Mouse (Mus musculus) CH12.LX (cell line): ENCODE measurements around the gene Gse1. TPM values are rescaled to one million over a fixed set of nuclear protein-coding genes. Genes with fewer than 3 reads are reported as not detected.

ENCODE experiments used
- DNase-seq: peaks from one replicate; pipeline ENCODE4 v3.0.0-alpha.2; 2013; ENCODE audit errors: extremely low read depth
- H3K27ac ChIP-seq: 2 replicates; pipeline ENCODE4 v1.5.1; 2012; ENCODE audit warnings: low read depth, mild to moderate bottlenecking, control low read depth, moderate library complexity; ENCODE audit not compliant: insufficient read depth
- H3K27me3 ChIP-seq: replicated peaks from 2 replicates; pipeline ENCODE3; 2012; ENCODE audit warnings: inconsistent platforms
- H3K36me3 ChIP-seq, 2 experiments: replicated peaks in 1 of 2; 2 replicates each; pipeline versions ENCODE3 to v1.6.1; 2012; ENCODE audit warnings: inconsistent platforms in 1 of 2, low read length in 1 of 2, mild to moderate bottlenecking in 1 of 2, mixed read lengths in 1 of 2, moderate library complexity in 1 of 2; ENCODE audit not compliant: control insufficient read depth in 1 of 2, insufficient read depth in 1 of 2
- H3K4me1 ChIP-seq, 2 experiments: 2 replicates each; pipeline ENCODE4 v1.6.1; 2012; ENCODE audit warnings: inconsistent platforms in 1 of 2, moderate library complexity in 1 of 2; ENCODE audit not compliant: insufficient read depth in 2 of 2, control insufficient read depth in 1 of 2
- H3K4me2 ChIP-seq: 2 replicates; pipeline ENCODE4 v1.6.1; 2012; ENCODE audit warnings: low read depth, mild to moderate bottlenecking, control low read depth; ENCODE audit not compliant: poor library complexity, insufficient read depth, severe bottlenecking
- H3K4me3 ChIP-seq, 3 experiments: fragments of 150-350 bp in 1 of 3; sonication (generic) in 1 of 3; replicated peaks in 1 of 3; 2 replicates each; pipeline versions ENCODE3 to v1.5.1; 2011 to 2012; ENCODE audit warnings: low read depth in 2 of 3, low read length in 2 of 3, mild to moderate bottlenecking in 2 of 3, moderate library complexity in 2 of 3, control low read depth in 1 of 3, improper control_type of control experiment in 1 of 3, inconsistent platforms in 1 of 3, mixed read lengths in 1 of 3; ENCODE audit not compliant: poor library complexity in 1 of 3
- H3K79me2 ChIP-seq: replicated peaks from 2 replicates; pipeline ENCODE4 v1.6.1; 2012; ENCODE audit warnings: mild to moderate bottlenecking, moderate library complexity; ENCODE audit not compliant: control insufficient read depth, poor library complexity, insufficient read depth, severe bottlenecking; ENCODE audit errors: extremely low read depth
- H3K9ac ChIP-seq: 2 replicates; pipeline ENCODE4 v1.6.1; 2012; ENCODE audit warnings: low read depth, mild to moderate bottlenecking, control low read depth, moderate library complexity; ENCODE audit not compliant: insufficient read depth
- H3K9me3 ChIP-seq: replicated peaks from 2 replicates; pipeline ENCODE3; 2012; ENCODE audit warnings: low read length, inconsistent platforms, mixed read lengths
- BHLHE40 ChIP-seq: IDR thresholded peaks from 2 replicates; pipeline ENCODE4 v1.6.1; 2011; ENCODE audit warnings: mild to moderate bottlenecking, low read depth, low read length, improper control_type of control experiment
- CHD1 ChIP-seq: IDR thresholded peaks from 2 replicates; pipeline ENCODE4 v1.6.1; 2012; ENCODE audit warnings: low read depth, low read length, improper control_type of control experiment, inconsistent platforms
- CHD2 ChIP-seq: IDR thresholded peaks from 2 replicates; pipeline ENCODE4 v1.6.1; 2011; ENCODE audit warnings: low read length, improper control_type of control experiment
- CTCF ChIP-seq, 2 experiments: IDR thresholded peaks in 1 of 2; conservative IDR thresholded peaks in 1 of 2; 2 replicates each; pipeline ENCODE4 v1.5.1; 2011 to 2012; ENCODE audit warnings: low read depth in 2 of 2, low read length in 2 of 2, improper control_type of control experiment in 1 of 2, inconsistent platforms in 1 of 2, mild to moderate bottlenecking in 1 of 2, moderate library complexity in 1 of 2
- E2F4 ChIP-seq: IDR thresholded peaks from 2 replicates; pipeline ENCODE4 v1.6.1; 2011; ENCODE audit warnings: low read depth, low read length, improper control_type of control experiment; ENCODE audit not compliant: insufficient replicate concordance
- EP300 ChIP-seq: IDR thresholded peaks from 2 replicates; pipeline ENCODE4 v1.6.1; 2011; ENCODE audit warnings: low read length, improper control_type of control experiment
- ETS1 ChIP-seq: conservative IDR thresholded peaks from 2 replicates; pipeline ENCODE4 v1.6.1; 2012; ENCODE audit warnings: low read depth, mild to moderate bottlenecking, inconsistent platforms, low read length, improper control_type of control experiment, moderate library complexity
- HCFC1 ChIP-seq: IDR thresholded peaks from 2 replicates; pipeline ENCODE4 v1.6.1; 2012; ENCODE audit warnings: low read depth, mild to moderate bottlenecking, inconsistent platforms, low read length, improper control_type of control experiment
- JUND ChIP-seq: conservative IDR thresholded peaks from 2 replicates; pipeline ENCODE4 v1.6.1; 2011; ENCODE audit warnings: low read depth, low read length, improper control_type of control experiment
- MEF2A ChIP-seq: IDR thresholded peaks from 2 replicates; pipeline ENCODE4 v1.6.1; 2014; ENCODE audit warnings: low read depth, mild to moderate bottlenecking, inconsistent platforms, low read length, improper control_type of control experiment, borderline replicate concordance
- MXI1 ChIP-seq: IDR thresholded peaks from 2 replicates; pipeline ENCODE4 v1.6.1; 2011; ENCODE audit warnings: mild to moderate bottlenecking, low read depth, low read length, improper control_type of control experiment
- NELFE ChIP-seq: IDR thresholded peaks from 2 replicates; pipeline ENCODE4 v1.6.1; 2011; ENCODE audit warnings: low read depth, low read length, improper control_type of control experiment
- NRF1 ChIP-seq: IDR thresholded peaks from 2 replicates; pipeline ENCODE4 v1.6.1; 2014; ENCODE audit warnings: low read depth, mild to moderate bottlenecking, inconsistent platforms, low read length, improper control_type of control experiment, moderate library complexity
- POLR2A ChIP-seq: IDR thresholded peaks from 2 replicates; pipeline ENCODE4 v1.6.1; 2011; ENCODE audit warnings: low read depth, mild to moderate bottlenecking, improper control_type of control experiment, low read length
- POLR2AphosphoS2 ChIP-seq: IDR thresholded peaks from 2 replicates; pipeline ENCODE4 v1.6.1; 2011; ENCODE audit warnings: low read depth, low read length, improper control_type of control experiment
- RAD21 ChIP-seq: IDR thresholded peaks from 2 replicates; pipeline ENCODE4 v1.6.1; 2011; ENCODE audit warnings: low read depth, mild to moderate bottlenecking, low read length, improper control_type of control experiment, moderate library complexity
- SMC3 ChIP-seq: IDR thresholded peaks from 2 replicates; pipeline ENCODE4 v1.6.1; 2011; ENCODE audit warnings: low read depth, low read length, improper control_type of control experiment
- TBP ChIP-seq: conservative IDR thresholded peaks from 2 replicates; pipeline ENCODE4 v1.6.1; 2011; ENCODE audit warnings: low read depth, low read length, improper control_type of control experiment
- TCF12 ChIP-seq: IDR thresholded peaks from 2 replicates; pipeline ENCODE4 v1.6.1; 2014; ENCODE audit warnings: low read depth, mild to moderate bottlenecking, inconsistent platforms, low read length, improper control_type of control experiment
- USF1 ChIP-seq: IDR thresholded peaks from 2 replicates; pipeline ENCODE4 v1.6.1; 2014; ENCODE audit warnings: low read depth, mild to moderate bottlenecking, inconsistent platforms, low read length, improper control_type of control experiment
- USF2 ChIP-seq: conservative IDR thresholded peaks from 2 replicates; pipeline ENCODE4 v1.6.1; 2011; ENCODE audit warnings: low read depth, low read length, improper control_type of control experiment
- ZKSCAN1 ChIP-seq: IDR thresholded peaks from 2 replicates; pipeline ENCODE4 v1.6.1; 2012; ENCODE audit warnings: low read depth, inconsistent platforms, low read length, improper control_type of control experiment, borderline replicate concordance
- ZMIZ1 ChIP-seq: IDR thresholded peaks from 2 replicates; pipeline ENCODE4 v1.6.1; 2012; ENCODE audit warnings: low read depth, mild to moderate bottlenecking, inconsistent platforms, low read length, improper control_type of control experiment
- ZNF384 ChIP-seq: IDR thresholded peaks from 2 replicates; pipeline ENCODE4 v1.6.1; 2012; ENCODE audit warnings: low read depth, low read length, improper control_type of control experiment, inconsistent platforms
- dilution Hi-C: fragments of 300-500 bp; cut with MboI; formaldehyde crosslinking; loops from 2 replicates; pipeline ENCODE4 v1.14.3; 2020; ENCODE audit warnings: low sequenced_read_pairs; ENCODE audit not compliant: extremely low pct_unique_long_range_greater_than_20kb, extremely low pct_ligation_motif_present
- in situ Hi-C: fragments of 300-500 bp; cut with MboI; formaldehyde crosslinking; loops from 3 replicates; pipeline ENCODE4 v1.14.3; 2019; ENCODE audit warnings: low sequenced_read_pairs, low pct_ligation_motif_present, low pct_unique_long_range_greater_than_20kb, mixed read lengths
- polyA plus RNA-seq: library from polyadenylated mRNA; unstranded; fragments of >175 nt; gene quantifications from 2 replicates; pipeline ENCODE4 v1.2.1, GENCODE M21; 2012; ENCODE audit warnings: low read depth; ENCODE audit not compliant: insufficient read length
- total RNA-seq, 2 experiments: library from RNA; depleted of rRNA; stranded (reverse); fragments of 300-350 nt in 1 of 2; fragments of >200 nt in 1 of 2; gene quantifications; 2 replicates each; pipeline ENCODE4 v1.2.3; 2012 to 2014

The Gse1 gene
- total and polyA plus RNA-seq, 3 experiments = 1.3 to 9.8 (median 8.5) TPM

DNA sequence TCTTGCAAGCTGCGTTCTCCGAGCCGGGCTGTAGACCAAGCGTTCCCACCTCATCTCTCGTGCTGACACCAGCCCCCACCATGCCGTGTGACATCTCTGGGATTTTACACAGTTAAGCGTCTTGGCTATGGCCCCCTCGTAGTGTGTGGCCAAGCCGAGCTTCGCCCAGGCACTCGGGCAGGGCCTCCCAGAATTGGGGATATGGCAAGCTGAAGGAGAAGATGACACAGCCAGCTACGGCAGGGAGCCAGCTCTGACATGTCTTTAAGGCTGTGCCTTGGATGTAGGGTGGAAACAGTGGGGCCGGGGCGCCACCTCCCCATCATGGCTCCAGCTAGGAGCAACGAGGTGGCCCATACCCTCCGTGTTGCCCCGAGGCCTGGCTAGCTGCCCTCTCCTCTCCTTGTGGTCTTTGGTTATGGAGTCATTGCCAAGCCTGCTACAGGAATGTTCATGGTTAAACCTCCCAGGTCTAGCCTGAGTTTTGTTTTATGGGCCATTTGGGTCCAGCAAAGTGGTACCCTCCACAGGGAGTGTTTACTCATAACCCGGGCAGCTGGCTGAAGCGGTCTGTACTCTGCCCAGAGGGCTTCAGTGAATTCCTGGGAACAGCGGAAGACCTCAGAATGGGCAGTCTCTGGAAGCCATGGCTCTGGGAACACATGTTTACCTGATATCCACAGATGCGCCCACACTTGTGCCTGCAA is 89.0 kb downstream of the Gse1 start:
- H3K4me2 ChIP-seq = no peak overlapping the region
- peaks cover 12% of the 10 kb centered on the region for H3K27me3 ChIP-seq
- H3K4me1 ChIP-seq = peaks cover 10 to 11% of the 10 kb centered on the region in 2 experiments
- no peaks in the 10 kb centered on the region for H3K9me3 ChIP-seq
- H3K4me3 ChIP-seq = no peak overlapping the region
- dilution Hi-C loops (no loop called here), in situ Hi-C loops (no loop called here)
- no peaks in the 10 kb centered on the region for H3K79me2 ChIP-seq
- no peak overlapping the region for H3K27ac ChIP-seq
- no peak for TF ChIP-seq RAD21
- no peak for TF ChIP-seq NELFE
- TF ChIP-seq SMC3 = no peak
- TF ChIP-seq MXI1 = no peak
- no peak for TF ChIP-seq POLR2AphosphoS2
- no peak for TF ChIP-seq USF1
- TF ChIP-seq TCF12 = no peak
- TF ChIP-seq TBP = no peak
- TF ChIP-seq CTCF (conservative IDR thresholded peaks at IDR 0.05 in 1 of 2, IDR thresholded peaks at IDR 0.05 in 1 of 2; ENCODE audit: low read depth in 2 of 2, low read length in 2 of 2) = no peak
- no peaks in the 10 kb centered on the region for H3K36me3 ChIP-seq
- H3K9ac ChIP-seq = no peak overlapping the region
- DNase-seq = no peak

DNA sequence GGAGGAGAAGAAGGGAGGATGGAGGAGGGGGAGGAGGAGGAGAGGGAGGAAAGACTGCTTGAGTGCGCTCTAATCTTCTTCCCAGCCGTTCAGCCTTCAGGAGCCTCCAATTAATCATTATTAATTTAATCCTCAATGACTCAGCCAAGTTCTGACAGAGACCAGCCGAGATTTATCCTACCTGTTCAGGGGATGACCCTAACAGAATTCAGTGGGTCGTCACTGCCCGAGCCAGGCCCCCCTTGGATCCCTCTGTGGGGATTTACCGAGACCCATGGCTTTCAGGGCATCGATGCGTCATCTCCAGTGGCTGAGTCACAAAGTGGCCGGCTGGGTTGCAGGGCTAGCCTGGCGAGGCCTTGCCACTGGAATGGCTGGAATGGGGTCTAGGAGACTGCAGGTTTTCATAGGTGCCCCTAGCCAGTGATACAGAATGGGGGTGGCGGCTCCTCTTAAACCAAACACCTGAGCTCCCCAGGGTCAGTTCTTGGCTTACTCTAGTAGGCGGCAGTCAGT is 90.3 kb downstream of the Gse1 start:
- H3K4me2 ChIP-seq = no peak overlapping the region

GRCm38 (mm10) chr8:120319449-120319848 is 91.2 kb downstream of the Gse1 start:
- H3K4me2 ChIP-seq = peak overlapping the region; percentile 46; the same call in 1 of the 2 replicates
- dilution Hi-C loops = no loop called here
- TF ChIP-seq POLR2AphosphoS2 = no peak
- TF ChIP-seq CHD1 = no peak
- no peak for TF ChIP-seq E2F4
- TF ChIP-seq ZKSCAN1 = no peak
- no peak for TF ChIP-seq USF2
- 0 out of 2 replicates have a peak, but pooled peaks have one; percentile 24 for TF ChIP-seq NRF1
- no peak for TF ChIP-seq POLR2A
- no peak for TF ChIP-seq CHD2
- TF ChIP-seq ETS1 = no peak; the same call in 1 of the 2 replicates
- TF ChIP-seq TCF12 = peak; percentile 68
- TF ChIP-seq ZNF384 = no peak
- no peak for TF ChIP-seq JUND
- TF ChIP-seq MEF2A = peak; percentile 66
- peak; percentile 59 for TF ChIP-seq HCFC1
- 0 out of 2 replicates have a peak, but pooled peaks have one; percentile 57 for TF ChIP-seq MXI1
- TF ChIP-seq EP300 = no peak
- no peak for TF ChIP-seq ZMIZ1

More for the DNA sequence above, 90.3 kb downstream of the Gse1 start:
- H3K79me2 ChIP-seq = no peaks in the 10 kb centered on the region
- in situ Hi-C loops = no loop called here
- no peak overlapping the region for H3K9ac ChIP-seq
- H3K27me3 ChIP-seq = peaks cover 16% of the 10 kb centered on the region
- no peak overlapping the region for H3K27ac ChIP-seq
- peaks cover 7 to 21% of the 10 kb centered on the region in 2 experiments for H3K4me1 ChIP-seq
- dilution Hi-C loops = no loop called here
- TF ChIP-seq POLR2A (no peak), BHLHE40 (no peak), NELFE (no peak), USF1 (no peak), NRF1 (no peak), CTCF (conservative IDR thresholded peaks at IDR 0.05 in 1 of 2, IDR thresholded peaks at IDR 0.05 in 1 of 2; ENCODE audit: low read depth in 2 of 2, low read length in 2 of 2) (no peak), MEF2A (no peak)
- no peaks in the 10 kb centered on the region for H3K9me3 ChIP-seq
- H3K4me3 ChIP-seq = no peak overlapping the region
- H3K36me3 ChIP-seq = no peaks in the 10 kb centered on the region
- no peak for DNase-seq

More at GRCm38 (mm10) chr8:120319449-120319848, 91.2 kb downstream of the Gse1 start:
- in situ Hi-C loops = no loop called here
- Histone ChIP-seq H3K27ac (no peak overlapping the region), H3K4me1 (peaks cover 7 to 23% of the 10 kb centered on the region in 2 experiments), H3K79me2 (no peaks in the 10 kb centered on the region), H3K27me3 (peaks cover 15% of the 10 kb centered on the region), H3K36me3 (no peaks in the 10 kb centered on the region), H3K9me3 (no peaks in the 10 kb centered on the region), H3K4me3 (no peak overlapping the region), H3K9ac (no peak overlapping the region)
- peak; percentile 80 for DNase-seq
